Mouse (Mus musculus) embryonic facial prominence, embryonic 10.5 days (tissue): ENCODE results near the gene Kif5c. TPM values are rescaled to one million over a fixed set of nuclear protein-coding genes. Genes with fewer than 3 reads are reported as not detected.

Source experiments
- DNase-seq: peaks from one replicate; pipeline ENCODE4 v3.0.0-alpha.2; 2017; ENCODE audit warnings: low spot score
- H3K27ac ChIP-seq: fragments of 300-500 bp; sonication (generic); replicated peaks from 2 replicates; pipeline ENCODE4 v1.5.1; 2016; ENCODE audit warnings: mild to moderate bottlenecking
- H3K27me3 ChIP-seq: fragments of 300-500 bp; sonication (generic); replicated peaks from 2 replicates; pipeline ENCODE4 v1.6.1; 2016; ENCODE audit warnings: low read depth, mild to moderate bottlenecking; ENCODE audit not compliant: poor library complexity, severe bottlenecking
- H3K36me3 ChIP-seq: fragments of 300-500 bp; sonication (generic); replicated peaks from 2 replicates; pipeline ENCODE4 v1.6.1; 2016; ENCODE audit warnings: mild to moderate bottlenecking, moderate library complexity
- H3K4me1 ChIP-seq: fragments of 300-500 bp; sonication (generic); 2 replicates; pipeline ENCODE4 v1.6.1; 2016
- H3K4me3 ChIP-seq: fragments of 300-500 bp; sonication (generic); 2 replicates; pipeline ENCODE4 v1.5.1; 2016; ENCODE audit warnings: mild to moderate bottlenecking, moderate library complexity
- H3K9me3 ChIP-seq: fragments of 300-500 bp; sonication (generic); 2 replicates; pipeline ENCODE4 v1.6.1; 2016; ENCODE audit warnings: mild to moderate bottlenecking
- WGBS: fragments of 180-500 bp; shearing (Covaris S2); methylation state at CpG from one replicate; pipeline ENCODE4 v1.1.7; 2016; 5-methylcytosine and 5-hydroxymethylcytosine counted together
- polyA plus RNA-seq: library from polyadenylated mRNA; unstranded; fragments of >200 nt; fragmentation: Nextera tagmentation; extraction: Ambion mirVana; gene quantifications from 2 replicates; pipeline ENCODE4 v1.2.1, GENCODE M21; 2016

The Kif5c gene
- polyA plus RNA-seq, 1 experiment from 2014 or later: 30.4 TPM

DNA sequence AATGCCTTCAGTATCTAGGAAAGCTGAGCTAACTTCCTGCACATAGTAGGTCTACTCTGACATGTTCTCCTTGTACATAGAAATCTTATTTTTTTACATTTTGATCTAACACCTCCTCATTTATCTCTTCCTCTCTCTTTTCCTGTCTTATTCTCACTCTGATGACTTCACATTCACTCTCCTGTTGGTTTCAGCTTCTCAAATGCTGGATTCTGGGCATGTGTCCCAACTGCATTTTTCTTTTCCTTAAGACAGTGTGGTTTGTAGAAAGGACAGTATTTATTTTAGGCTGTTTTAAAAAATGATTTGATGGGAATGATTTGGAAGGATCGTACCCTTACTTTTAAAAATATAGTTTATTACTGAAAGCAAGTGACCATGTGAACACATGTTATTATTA lies 203.2 kb downstream of the Kif5c start:
- Histone ChIP-seq H3K9me3 (no peaks in the 10 kb centered on the region), H3K4me3 (no peak overlapping the region), H3K27ac (no peak overlapping the region), H3K27me3 (no peaks in the 10 kb centered on the region), H3K4me1 (peaks cover 8% of the 10 kb centered on the region), H3K36me3 (no peaks in the 10 kb centered on the region)
- no peak for DNase-seq
- 94% methylated on average over 1 of the region's 1 CpGs for WGBS

Other genes starting within 250 kb of the Kif5c start
- gene Epc2, start 167.8 kb upstream of the Kif5c start, polyA plus RNA-seq: 7.3 and 8.0 TPM in 2 replicates
- 2.9 and 3.9 TPM in 2 replicates for gene Lypd6b, start 168.4 kb downstream of the Kif5c start, polyA plus RNA-seq